Mouse (Mus musculus) heart, embryonic 15.5 days (tissue): ENCODE measurements around the gene Atp2c2. TPM values are rescaled to one million over a fixed set of nuclear protein-coding genes. Genes with fewer than 3 reads are reported as not detected.

Source experiments
- ATAC-seq: fragments of 200-750 bp; cut with Nextera tagmentation; replicated peaks from 2 replicates; pipeline ENCODE4 v1.8.0; 2017; ENCODE audit warnings: low read depth, moderate TSS enrichment; ENCODE audit not compliant: insufficient number of reproducible peaks, insufficient read depth, low FRiP score
- H3K27ac ChIP-seq: fragments of 300-500 bp; sonication (generic); 2 replicates; pipeline ENCODE4 v1.5.1; 2015; ENCODE audit warnings: mild to moderate bottlenecking, inconsistent platforms
- H3K27me3 ChIP-seq: fragments of 300-500 bp; sonication (generic); 2 replicates; pipeline ENCODE4 v1.6.1; 2015; ENCODE audit warnings: inconsistent platforms
- H3K36me3 ChIP-seq: fragments of 300-500 bp; sonication (generic); 2 replicates; pipeline ENCODE4 v1.6.1; 2015; ENCODE audit warnings: mild to moderate bottlenecking, inconsistent platforms
- H3K4me1 ChIP-seq: fragments of 300-500 bp; sonication (generic); replicated peaks from 2 replicates; pipeline ENCODE4 v1.6.1; 2015; ENCODE audit warnings: inconsistent platforms
- H3K4me2 ChIP-seq: fragments of 300-500 bp; sonication (generic); 2 replicates; pipeline ENCODE4 v1.6.1; 2015; ENCODE audit warnings: inconsistent platforms, mild to moderate bottlenecking, moderate library complexity
- H3K4me3 ChIP-seq: fragments of 300-500 bp; sonication (generic); 2 replicates; pipeline ENCODE4 v1.5.1; 2015; ENCODE audit warnings: mild to moderate bottlenecking, inconsistent platforms
- H3K9ac ChIP-seq: fragments of 300-500 bp; sonication (generic); 2 replicates; pipeline ENCODE4 v1.6.1; 2015; ENCODE audit warnings: mild to moderate bottlenecking, inconsistent platforms
- H3K9me3 ChIP-seq: fragments of 300-500 bp; sonication (generic); replicated peaks from 2 replicates; pipeline ENCODE4 v1.6.1; 2016; ENCODE audit warnings: inconsistent platforms
- WGBS: fragments of 180-500 bp; shearing (Covaris S2); methylation state at CpG from one replicate; pipeline ENCODE4 v1.1.7; 2015; ENCODE audit warnings: mixed read lengths; 5-methylcytosine and 5-hydroxymethylcytosine counted together
- polyA plus RNA-seq: library from polyadenylated mRNA; unstranded; fragments of >200 nt; fragmentation: Nextera tagmentation; extraction: Ambion mirVana; gene quantifications from 2 replicates; pipeline ENCODE4 v1.2.1, GENCODE M21; 2015

Atp2c2 gene
- polyA plus RNA-seq, 1 experiment from 2014 or later = 0.13 TPM

DNA sequence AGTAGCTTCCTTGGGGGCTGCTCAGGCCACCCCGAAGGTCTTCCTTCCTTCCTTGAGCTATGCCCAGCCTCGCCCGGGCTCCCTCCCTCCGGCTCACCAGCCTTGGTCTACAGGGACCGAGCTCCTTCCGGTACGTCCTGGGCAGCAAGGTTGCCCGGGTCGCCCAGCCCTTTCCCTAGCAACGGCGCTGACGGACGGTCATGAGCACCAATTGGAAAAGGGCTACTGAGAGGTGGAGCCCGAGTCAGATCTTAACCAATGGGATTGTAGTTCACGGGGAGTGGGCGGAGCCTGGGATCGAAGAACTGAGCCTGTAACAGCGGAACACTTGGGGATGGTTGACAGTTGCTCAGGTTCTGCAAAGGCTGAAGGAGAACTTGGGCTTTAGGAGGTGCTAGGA is 78.5 kb downstream of the Atp2c2 start, which contains the start of gene Tldc1:
Gene Tldc1, minus strand, starts transcription at position 154 of the 400 bp plus-strand sequence.
- Histone ChIP-seq H3K27ac (peak within 1 kb of the TSS; percentile 74), H3K27me3 (no peaks in the 10 kb centered on the region), H3K9me3 (no peaks in the 10 kb centered on the region), H3K4me3 (peak within 1 kb of the TSS; percentile 68), H3K4me2 (peak within 1 kb of the TSS; percentile 84), H3K9ac (peak within 1 kb of the TSS; percentile 68), H3K36me3 (no peaks in the 10 kb centered on the region), H3K4me1 (peaks cover 21% of the 10 kb centered on the region)
- 0% methylated on average over 18 of the region's 18 CpGs for WGBS
- peak; percentile 97 for ATAC-seq

DNA sequence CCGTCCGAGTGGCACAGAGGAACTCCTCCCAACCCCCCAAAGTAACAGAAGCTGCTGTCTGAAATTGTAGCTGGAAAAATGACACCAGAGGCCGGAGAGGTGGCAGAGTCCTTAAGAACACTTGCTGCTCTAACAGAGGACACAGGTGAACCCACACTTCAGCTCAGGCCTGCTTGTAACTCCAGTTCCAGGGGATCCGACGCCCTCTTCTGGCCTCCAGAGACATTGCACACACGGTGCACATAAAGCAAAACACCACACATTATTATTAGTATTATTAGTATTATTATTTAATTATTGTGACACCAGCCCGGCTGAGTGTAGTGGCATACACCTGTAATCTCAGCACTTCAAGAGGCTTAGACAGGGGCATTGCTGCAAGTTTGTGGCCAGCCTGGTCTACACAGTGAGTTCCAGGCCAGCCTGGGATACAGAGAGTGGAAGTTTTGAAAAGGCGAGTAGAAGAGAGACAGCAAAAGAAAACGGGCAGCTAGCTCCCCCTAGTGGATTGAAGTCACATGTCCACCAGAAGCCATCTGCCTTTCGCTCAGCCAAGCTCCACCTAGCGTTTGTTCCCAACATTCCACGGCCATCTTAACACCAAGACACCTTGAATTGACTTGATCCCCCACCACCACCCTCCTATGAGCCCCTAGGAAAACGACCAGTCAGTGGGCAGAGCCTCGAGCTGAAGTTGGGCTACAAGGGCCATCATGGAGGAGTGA is 79.4 kb downstream of the Atp2c2 start:
- 0 out of 2 replicates have a peak overlapping the region, but pooled peaks have one; percentile 68 for H3K4me3 ChIP-seq
- no peak for ATAC-seq
- WGBS = 25% methylated on average over 14 of the region's 14 CpGs

DNA sequence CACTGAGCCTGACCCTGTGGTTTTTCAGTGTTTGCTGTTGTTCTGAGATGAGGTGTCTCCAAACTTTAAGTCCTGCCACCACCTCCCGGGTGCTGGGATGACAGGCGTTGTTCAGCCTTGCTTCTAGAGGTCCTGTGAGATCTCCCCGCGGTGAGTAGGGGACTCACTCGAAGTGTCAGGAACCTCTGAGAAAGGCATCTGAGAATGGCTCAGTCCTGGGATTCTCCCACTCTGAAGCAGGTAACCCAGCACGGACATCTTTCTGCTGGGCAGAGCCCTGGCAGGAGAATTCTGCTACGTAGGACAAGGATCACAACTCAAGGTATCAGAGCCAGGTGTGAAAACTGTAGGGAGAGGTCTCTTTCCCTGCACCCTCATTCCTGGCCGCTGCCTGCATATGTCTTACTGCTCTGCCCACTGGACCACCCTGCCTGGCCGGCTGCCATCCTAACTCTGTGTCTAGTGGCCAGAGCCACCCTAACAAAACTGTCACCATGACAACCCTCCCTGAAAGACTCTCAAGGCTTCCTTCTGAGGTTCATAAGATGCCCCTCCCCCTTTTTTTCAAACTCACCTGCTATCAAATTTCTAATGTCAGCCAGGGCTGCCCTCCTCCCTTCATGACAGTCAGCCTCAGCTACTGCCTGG is 80.7 kb downstream of the Atp2c2 start:
- no peak for ATAC-seq
- H3K36me3 ChIP-seq = no peaks in the 10 kb centered on the region
- WGBS = 74% methylated on average over 9 of the region's 9 CpGs
- no peaks in the 10 kb centered on the region for H3K27me3 ChIP-seq
- no peak overlapping the region for H3K27ac ChIP-seq
- no peak overlapping the region for H3K9ac ChIP-seq
- H3K9me3 ChIP-seq = no peaks in the 10 kb centered on the region
- no peak overlapping the region for H3K4me3 ChIP-seq
- H3K4me2 ChIP-seq = no peak overlapping the region
- peaks cover 24% of the 10 kb centered on the region for H3K4me1 ChIP-seq

More for the DNA sequence above, 79.4 kb downstream of the Atp2c2 start:
- Histone ChIP-seq H3K27me3 (no peaks in the 10 kb centered on the region), H3K9me3 (no peaks in the 10 kb centered on the region), H3K9ac (no peak overlapping the region), H3K36me3 (no peaks in the 10 kb centered on the region), H3K27ac (peak overlapping the region; percentile 73), H3K4me2 (peak overlapping the region; percentile 84), H3K4me1 (peaks cover 21% of the 10 kb centered on the region)

DNA sequence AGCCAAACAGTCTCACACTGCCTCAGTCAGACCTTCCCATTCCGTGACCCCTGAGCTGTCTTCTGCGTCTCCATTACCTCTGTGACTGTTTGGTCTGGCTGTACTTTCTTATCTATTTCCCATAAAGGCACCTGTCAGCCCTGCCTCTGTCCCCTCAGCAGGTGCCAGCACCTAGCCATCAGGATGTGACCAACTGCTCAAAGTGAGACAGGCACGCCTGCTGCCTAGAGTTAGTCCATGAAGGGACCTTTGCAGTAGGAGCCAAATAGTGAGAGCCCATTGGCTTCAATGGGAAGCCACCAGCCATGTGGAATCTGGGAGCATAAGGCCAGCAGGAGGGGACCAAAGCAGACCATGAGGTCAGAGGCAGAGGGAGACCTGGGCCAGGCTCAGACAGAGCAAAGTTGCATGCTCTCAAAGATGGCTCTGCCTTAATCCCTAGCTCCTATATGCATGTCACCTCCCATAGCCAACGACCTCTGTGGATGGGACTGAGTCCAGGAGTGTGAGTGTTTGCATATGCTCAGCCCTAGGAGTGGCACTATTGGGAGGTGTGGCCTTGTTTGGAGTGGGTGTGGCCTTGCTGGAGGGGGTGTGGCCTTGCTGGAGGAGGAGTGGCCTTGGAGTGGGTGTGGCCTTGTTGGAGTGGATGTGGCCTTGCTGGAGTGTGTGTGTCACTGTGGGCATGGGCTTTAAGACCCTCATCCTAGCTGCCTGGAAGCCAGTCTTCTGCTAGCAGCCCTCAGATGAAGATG is 81.5 kb downstream of the Atp2c2 start:
- Histone ChIP-seq H3K4me1 (peaks cover 24% of the 10 kb centered on the region), H3K4me2 (no peak overlapping the region), H3K27ac (no peak overlapping the region), H3K27me3 (no peaks in the 10 kb centered on the region), H3K4me3 (no peak overlapping the region), H3K9me3 (no peaks in the 10 kb centered on the region), H3K9ac (no peak overlapping the region), H3K36me3 (no peaks in the 10 kb centered on the region)
- no peak for ATAC-seq
- WGBS = 58% methylated on average over 4 of the region's 4 CpGs

DNA sequence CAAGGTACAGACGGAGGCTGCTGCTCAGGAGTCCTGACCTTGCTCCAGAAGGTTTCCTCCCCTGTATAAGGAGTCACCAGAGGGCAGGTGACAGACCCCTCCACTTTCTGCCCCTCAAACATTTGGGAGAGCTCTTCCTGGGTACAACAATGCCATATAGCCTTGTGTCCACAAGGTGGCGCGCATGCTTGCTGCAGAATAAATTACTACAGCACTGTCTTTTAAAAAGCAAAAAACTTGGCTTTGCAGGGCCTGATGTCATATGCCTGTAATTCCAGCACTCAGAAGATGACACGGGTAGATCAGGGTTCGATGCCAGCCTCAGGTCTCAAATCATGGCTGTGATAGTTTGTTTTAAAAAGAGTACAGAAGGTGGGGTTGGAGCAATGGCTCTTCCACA is 82.9 kb downstream of the Atp2c2 start:
- Histone ChIP-seq H3K9me3 (no peaks in the 10 kb centered on the region), H3K9ac (no peak overlapping the region), H3K36me3 (no peaks in the 10 kb centered on the region), H3K4me1 (peaks cover 14% of the 10 kb centered on the region), H3K4me3 (no peak overlapping the region), H3K27ac (no peak overlapping the region), H3K4me2 (no peak overlapping the region), H3K27me3 (no peaks in the 10 kb centered on the region)
- 6% methylated on average over 5 of the region's 5 CpGs for WGBS
- ATAC-seq = no peak

DNA sequence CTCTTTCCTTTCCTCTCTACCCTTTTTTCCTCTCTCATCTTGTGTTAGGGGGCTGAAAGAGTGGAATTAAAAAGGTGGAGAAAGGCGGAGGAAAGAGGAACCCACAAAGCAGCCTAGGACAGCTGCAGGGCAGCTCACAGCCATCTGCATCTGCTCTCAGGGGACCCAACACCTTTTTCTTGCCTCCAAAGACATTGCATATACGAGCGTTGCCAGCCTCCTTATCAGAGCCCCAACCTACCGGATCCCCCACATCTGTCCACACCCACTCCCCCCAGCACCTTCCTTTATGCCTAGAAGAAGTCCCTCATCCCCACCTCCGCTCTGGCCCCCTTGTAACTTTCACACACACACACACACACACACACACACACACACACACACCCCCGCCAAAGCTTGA is 83.8 kb downstream of the Atp2c2 start:
- no peak overlapping the region for H3K9ac ChIP-seq
- no peak overlapping the region for H3K27ac ChIP-seq
- ATAC-seq = no peak

DNA sequence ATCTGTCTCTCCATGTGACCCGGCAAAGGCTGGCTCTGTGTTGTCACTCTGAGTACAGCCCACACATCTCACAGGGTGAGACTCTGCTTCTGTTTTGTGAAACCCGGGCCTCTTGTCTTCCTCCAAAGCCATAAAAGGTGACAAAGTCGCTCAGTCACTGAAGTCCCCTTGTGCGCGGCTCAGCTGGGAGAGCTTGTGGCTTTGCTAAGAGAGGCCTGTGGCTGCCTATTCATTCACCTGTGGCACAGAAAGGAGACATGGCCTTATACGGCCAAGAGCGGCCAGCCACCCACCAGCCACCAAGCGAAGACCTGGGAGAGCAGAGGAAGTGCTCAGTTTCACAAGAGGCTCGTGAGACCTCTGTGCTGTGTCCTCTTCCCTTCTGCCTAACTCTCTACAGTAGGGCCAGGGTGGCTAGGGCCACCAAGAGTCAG is 84.3 kb downstream of the Atp2c2 start:
- ATAC-seq = no peak
- no peak overlapping the region for H3K9ac ChIP-seq

More for the DNA sequence above, 83.8 kb downstream of the Atp2c2 start:
- no peaks in the 10 kb centered on the region for H3K27me3 ChIP-seq
- no peaks in the 10 kb centered on the region for H3K9me3 ChIP-seq
- H3K4me3 ChIP-seq = no peak overlapping the region
- H3K4me1 ChIP-seq = peaks cover 10% of the 10 kb centered on the region
- no peak overlapping the region for H3K4me2 ChIP-seq
- WGBS = 73% methylated on average over 6 of the region's 6 CpGs
- H3K36me3 ChIP-seq = no peaks in the 10 kb centered on the region

DNA sequence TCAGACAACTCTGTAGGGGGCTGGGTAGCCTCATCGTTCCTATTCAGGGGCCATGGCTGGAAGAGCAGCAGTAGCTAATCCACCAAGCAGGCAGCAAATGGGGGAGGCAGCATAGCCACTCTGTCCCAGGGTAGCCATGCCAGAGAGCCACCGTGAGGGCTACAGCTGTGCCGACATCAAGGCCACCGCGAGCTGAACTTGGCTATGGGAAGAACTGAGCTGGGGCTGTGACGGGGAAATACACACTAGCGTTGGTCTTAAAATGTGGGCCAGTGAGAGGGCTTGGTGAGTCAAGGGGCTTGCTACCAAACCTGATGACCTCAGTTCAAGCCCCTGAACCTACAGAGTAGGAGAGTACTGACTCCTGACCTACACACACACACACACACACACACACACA is 84.9 kb downstream of the Atp2c2 start:
- H3K4me2 ChIP-seq = no peak overlapping the region
- no peaks in the 10 kb centered on the region for H3K9me3 ChIP-seq
- no peak overlapping the region for H3K4me3 ChIP-seq
- peaks cover 5% of the 10 kb centered on the region; the same call in 1 of the 2 replicates for H3K4me1 ChIP-seq
- no peak overlapping the region for H3K9ac ChIP-seq
- no peaks in the 10 kb centered on the region for H3K27me3 ChIP-seq
- 72% methylated on average over 7 of the region's 7 CpGs for WGBS
- ATAC-seq = no peak
- no peaks in the 10 kb centered on the region for H3K36me3 ChIP-seq
- H3K27ac ChIP-seq = peak overlapping the region; percentile 4; the same call in 1 of the 2 replicates

More for the DNA sequence above, 84.3 kb downstream of the Atp2c2 start:
- WGBS = 40% methylated on average over 9 of the region's 9 CpGs
- peak overlapping the region; percentile 4; the same call in 1 of the 2 replicates for H3K27ac ChIP-seq
- no peak overlapping the region for H3K4me3 ChIP-seq
- no peaks in the 10 kb centered on the region for H3K9me3 ChIP-seq
- no peaks in the 10 kb centered on the region for H3K36me3 ChIP-seq
- no peak overlapping the region for H3K4me2 ChIP-seq
- H3K27me3 ChIP-seq = no peaks in the 10 kb centered on the region
- peaks cover 5% of the 10 kb centered on the region; the same call in 1 of the 2 replicates for H3K4me1 ChIP-seq

DNA sequence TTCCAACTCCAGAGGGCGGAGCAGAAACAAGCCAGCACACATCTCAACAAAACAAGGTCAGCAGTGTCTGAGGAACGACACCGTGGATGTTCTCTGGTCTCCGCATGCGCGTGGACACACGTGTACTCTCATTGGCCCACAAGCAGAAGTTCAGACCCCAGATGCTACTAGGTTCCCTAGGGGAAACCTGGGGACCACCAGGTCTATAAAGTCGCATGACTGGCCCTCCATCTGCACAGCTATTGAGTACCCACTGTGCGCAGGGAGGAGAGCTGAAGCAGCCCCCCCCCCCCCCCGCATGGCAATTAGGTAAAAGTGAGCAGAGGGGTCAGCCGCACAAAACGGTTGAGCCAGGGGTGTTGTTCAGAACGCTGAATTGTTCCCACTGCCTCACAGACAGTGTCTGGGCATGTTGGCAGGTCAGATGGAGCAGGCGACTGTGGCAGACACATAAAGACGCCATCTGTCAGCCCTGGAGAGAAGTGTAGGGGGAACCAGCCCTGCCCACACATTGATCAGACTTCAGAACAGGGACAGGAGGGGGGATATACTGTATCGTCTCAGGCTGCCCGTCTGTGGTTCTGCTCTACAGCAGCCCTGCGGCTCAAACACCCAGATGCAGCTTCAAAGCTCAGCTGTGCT is 86.1 kb downstream of the Atp2c2 start:
- Histone ChIP-seq H3K36me3 (no peaks in the 10 kb centered on the region), H3K27ac (no peak overlapping the region), H3K27me3 (no peaks in the 10 kb centered on the region), H3K4me1 (peaks cover 5% of the 10 kb centered on the region; the same call in 1 of the 2 replicates), H3K4me3 (no peak overlapping the region), H3K9ac (no peak overlapping the region), H3K4me2 (no peak overlapping the region), H3K9me3 (no peaks in the 10 kb centered on the region)
- no peak for ATAC-seq
- 63% methylated on average over 18 of the region's 18 CpGs for WGBS

DNA sequence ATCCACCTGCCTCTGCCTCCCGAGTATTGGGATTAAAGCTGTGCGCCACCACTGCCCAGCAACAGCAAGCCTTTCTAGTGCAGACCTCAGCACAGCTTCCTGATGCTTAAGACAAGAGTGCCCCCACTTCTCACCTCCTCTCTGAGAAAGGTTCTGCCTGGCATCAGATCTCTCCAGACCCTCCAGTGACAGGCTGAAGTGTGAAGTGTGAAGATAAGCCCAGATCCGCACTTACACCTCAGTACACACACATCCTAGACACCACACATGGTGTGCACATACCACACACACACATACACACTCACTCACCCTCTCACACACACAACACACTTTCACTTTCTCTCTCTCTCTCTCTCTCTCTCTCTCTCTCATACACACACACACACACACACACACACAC is 87.1 kb downstream of the Atp2c2 start:
- H3K4me3 ChIP-seq = no peak overlapping the region
- WGBS = 50% methylated on average over 3 of the region's 3 CpGs
- no peak overlapping the region for H3K4me2 ChIP-seq
- no peak overlapping the region for H3K9ac ChIP-seq
- peaks cover 10% of the 10 kb centered on the region for H3K4me1 ChIP-seq
- no peak overlapping the region for H3K27ac ChIP-seq
- no peaks in the 10 kb centered on the region for H3K9me3 ChIP-seq
- H3K27me3 ChIP-seq = no peaks in the 10 kb centered on the region
- no peaks in the 10 kb centered on the region for H3K36me3 ChIP-seq
- ATAC-seq = no peak

DNA sequence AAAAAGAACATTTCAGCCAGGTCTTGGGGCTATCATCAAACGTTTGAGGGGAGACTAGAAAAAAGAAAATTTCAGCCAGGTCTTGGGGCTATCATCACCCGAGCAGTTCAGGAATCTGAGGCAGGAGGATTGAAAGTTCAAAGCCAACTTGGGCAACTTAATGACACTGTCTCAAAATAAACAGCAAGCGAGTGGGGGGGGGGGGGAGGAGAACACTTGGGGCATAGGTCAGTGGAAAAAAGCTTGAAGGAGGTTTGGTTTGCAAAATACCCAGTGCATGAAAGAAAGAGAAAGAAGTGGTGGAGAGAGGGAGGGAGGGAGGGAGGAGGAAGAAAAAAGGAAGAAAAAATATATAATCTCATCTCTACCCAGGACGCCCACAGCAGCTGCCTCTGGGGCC is 87.5 kb downstream of the Atp2c2 start:
- Histone ChIP-seq H3K4me1 (peaks cover 13% of the 10 kb centered on the region), H3K36me3 (no peaks in the 10 kb centered on the region), H3K4me2 (no peak overlapping the region), H3K4me3 (no peak overlapping the region), H3K27ac (no peak overlapping the region), H3K9me3 (no peaks in the 10 kb centered on the region), H3K27me3 (no peaks in the 10 kb centered on the region), H3K9ac (no peak overlapping the region)
- no peak for ATAC-seq
- WGBS = 42% methylated on average over 4 of the region's 4 CpGs
